In genomic region chr7:17058071-17058689, GRCm38 (mm10) we compare ENCODE assay signal across 1 mouse cellular context.
TF ChIP-seq lines count a peak whose summit lies in the region.

No protein-coding gene starts in this region.

TF ChIP-seq in CH12.LX, 34 proteins besides CTCF, POLR2A, EP300 and RAD21 (continued from another document):
- TF ChIP-seq JUN (IDR thresholded peaks at IDR 0.05; ENCODE audit: insufficient read depth, low read depth, low read length), result no peak
- TF ChIP-seq SMC3 (IDR thresholded peaks at IDR 0.05; ENCODE audit: low read depth, low read length), result peak; percentile 33
- TF ChIP-seq BHLHE40 (IDR thresholded peaks at IDR 0.05; ENCODE audit: low read depth, low read length), result peak; percentile 71; the same call in 1 of the 2 replicates
- TF ChIP-seq MAFK (IDR thresholded peaks at IDR 0.05; ENCODE audit: insufficient replicate concordance, low read length), result no peak
- TF ChIP-seq UBTF (IDR thresholded peaks at IDR 0.05; ENCODE audit: low read depth, low read length), result peak; percentile 83
- TF ChIP-seq JUND (conservative IDR thresholded peaks at IDR 0.05; ENCODE audit: low read depth, low read length), result no peak
- peak; percentile 29; the same call in 1 of the 2 replicates for TF ChIP-seq MEF2A (IDR thresholded peaks at IDR 0.05; ENCODE audit: borderline replicate concordance, low read depth, low read length)
